Mouse (Mus musculus): ENCODE measurements around the gene Fadd.

GRCm38 (mm10) chr7:144609568-144609967, 27.3 kb upstream of the Fadd start:
- TF ChIP-seq CTCF (conservative IDR thresholded peaks at IDR 0.05; ENCODE audit: insufficient read depth, insufficient read length, low read depth, low read length) (no peak), POLR2A (IDR thresholded peaks at IDR 0.05; ENCODE audit: low read depth, low read length) (no peak)
